Mouse (Mus musculus): ENCODE measurements around the gene Bin2.

GRCm38 (mm10) chr15:100684450-100684849 lies 15.1 kb upstream of the Bin2 start:
- no peak for TF ChIP-seq ZC3H11A (IDR thresholded peaks at IDR 0.05; ENCODE audit: borderline replicate concordance, low read depth, low read length)
- no peak for TF ChIP-seq HCFC1 (IDR thresholded peaks at IDR 0.05; ENCODE audit: borderline replicate concordance, insufficient read depth, low read length)
- TF ChIP-seq CHD2 (IDR thresholded peaks at IDR 0.05; ENCODE audit: low read depth, low read length) = no peak

All from ES-E14 (cell line).